Mouse (Mus musculus): ENCODE data around the gene Nkpd1.

The Nkpd1 gene

GRCm38 (mm10) chr7:19546007-19546406, 28.4 kb downstream of the Nkpd1 start:
- DNase-seq (ENCODE audit: extremely low spot score) = no peak

- no peak for DNase-seq (ENCODE audit: extremely low spot score)
Measured at GRCm38 (mm10) chr7:19547344-19547969, 29.8 kb downstream of the Nkpd1 start.

GRCm38 (mm10) chr7:19549394-19549793, 31.8 kb downstream of the Nkpd1 start:
- DNase-seq (ENCODE audit: extremely low spot score) = no peak

- DNase-seq (ENCODE audit: extremely low spot score) = no peak
Measured at GRCm38 (mm10) chr7:19551634-19552033, 34.0 kb downstream of the Nkpd1 start.

- no peak for DNase-seq (ENCODE audit: extremely low spot score)
Measured at GRCm38 (mm10) chr7:19552443-19552842, 34.8 kb downstream of the Nkpd1 start.

GRCm38 (mm10) chr7:19554168-19554567, 36.5 kb downstream of the Nkpd1 start:
- DNase-seq (ENCODE audit: extremely low spot score) = no peak

- DNase-seq (ENCODE audit: extremely low spot score) = no peak
Measured at GRCm38 (mm10) chr7:19557086-19557485, 39.4 kb downstream of the Nkpd1 start.

GRCm38 (mm10) chr7:19557982-19558900, 40.6 kb downstream of the Nkpd1 start:
- no peak for DNase-seq (ENCODE audit: extremely low spot score)

GRCm38 (mm10) chr7:19558965-19559364, 41.3 kb downstream of the Nkpd1 start:
- DNase-seq (ENCODE audit: extremely low spot score) = no peak

- DNase-seq (ENCODE audit: extremely low spot score) = no peak
Measured at GRCm38 (mm10) chr7:19560491-19561260, 43.0 kb downstream of the Nkpd1 start.

- no peak for DNase-seq (ENCODE audit: extremely low spot score)
Measured at GRCm38 (mm10) chr7:19561431-19561764, 43.8 kb downstream of the Nkpd1 start.

- peak; percentile 96 for DNase-seq (ENCODE audit: extremely low spot score)
Measured at GRCm38 (mm10) chr7:19561765-19562642, 44.4 kb downstream of the Nkpd1 start.

- DNase-seq (ENCODE audit: extremely low spot score) = no peak
Measured at GRCm38 (mm10) chr7:19562643-19563410, 45.2 kb downstream of the Nkpd1 start, which contains the start of gene Ppp1r37. TSS of gene Ppp1r37 (minus strand) at chr7:19563076.

- no peak for DNase-seq (ENCODE audit: extremely low spot score)
Measured at GRCm38 (mm10) chr7:19563884-19564283, 46.2 kb downstream of the Nkpd1 start.

GRCm38 (mm10) chr7:19564455-19564854, 46.8 kb downstream of the Nkpd1 start:
- DNase-seq (ENCODE audit: extremely low spot score) = no peak

- no peak for DNase-seq (ENCODE audit: extremely low spot score)
Measured at GRCm38 (mm10) chr7:19565803-19566202, 48.2 kb downstream of the Nkpd1 start.

GRCm38 (mm10) chr7:19567426-19567825, 49.8 kb downstream of the Nkpd1 start:
- DNase-seq (ENCODE audit: extremely low spot score) = no peak

- no peak for DNase-seq (ENCODE audit: extremely low spot score)
Measured at GRCm38 (mm10) chr7:19569647-19570046, 52.0 kb downstream of the Nkpd1 start.

GRCm38 (mm10) chr7:19572926-19573775, 55.5 kb downstream of the Nkpd1 start:
- peak; percentile 90 for DNase-seq (ENCODE audit: extremely low spot score)

GRCm38 (mm10) chr7:19573776-19574140, 56.1 kb downstream of the Nkpd1 start:
- no peak for DNase-seq (ENCODE audit: extremely low spot score)

All from embryo, embryonic 9.5 days (tissue).